Mouse (Mus musculus) cortical plate, adult 2 months (tissue): ENCODE results near the gene Tnrc18.

Experiments
- CTCF ChIP-seq: fragments of 200-500 bp; IDR thresholded peaks from 2 replicates; pipeline ENCODE4 v1.5.1; 2011; ENCODE audit warnings: mild to moderate bottlenecking, control low read depth, low read length; ENCODE audit not compliant: insufficient read depth; ENCODE audit errors: extremely low read depth
- POLR2A ChIP-seq: fragments of 200-500 bp; IDR thresholded peaks from 2 replicates; pipeline ENCODE4 v1.6.1; 2011; ENCODE audit warnings: mild to moderate bottlenecking, low read length, control low read depth; ENCODE audit not compliant: insufficient read depth; ENCODE audit errors: extremely low read depth

- TF ChIP-seq POLR2A = no peak
- no peak for TF ChIP-seq CTCF
Measured at GRCm38 (mm10) chr5:142850916-142851680, 33.6 kb upstream of the Tnrc18 start.
